Mouse (Mus musculus): ENCODE results near the gene Tshz3.

DNA sequence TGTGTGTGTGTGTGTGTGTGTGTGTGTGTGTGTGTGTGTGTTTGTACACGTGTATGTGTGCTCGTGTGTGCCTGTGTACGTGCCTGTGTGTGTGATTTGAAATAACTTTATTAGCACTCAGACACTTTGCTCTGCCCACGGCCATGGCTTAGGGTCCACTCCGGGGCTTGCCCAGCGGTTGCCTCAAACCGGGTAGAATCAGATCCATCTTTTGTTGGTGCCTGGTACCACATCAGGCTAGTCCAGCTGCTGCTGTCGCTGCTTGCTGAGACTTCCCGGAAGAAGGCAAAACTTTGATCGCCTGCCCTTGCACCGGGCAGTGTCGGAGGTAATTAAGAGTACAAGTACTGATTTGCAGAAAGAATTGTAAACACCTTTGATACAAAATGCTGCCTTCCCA is 12.1 kb downstream of the Tshz3 start:
- TF ChIP-seq POLR2A (IDR thresholded peaks at IDR 0.05; ENCODE audit: control insufficient read depth in 1 of 2, insufficient read depth in 1 of 2, low read depth in 1 of 2, low read length in 2 of 2, poor library complexity in 1 of 2) (no peak), NELFE (IDR thresholded peaks at IDR 0.05; ENCODE audit: low read depth, low read length) (no peak), HCFC1 (IDR thresholded peaks at IDR 0.05; ENCODE audit: low read depth, low read length) (no peak), ZNF384 (IDR thresholded peaks at IDR 0.05; ENCODE audit: low read depth, low read length) (no peak), EP300 (IDR thresholded peaks at IDR 0.05; ENCODE audit: low read depth in 1 of 2, low read length in 2 of 2) (no peak), CTCF (IDR thresholded peaks at IDR 0.05 in 2 of 3, conservative IDR thresholded peaks at IDR 0.05 in 1 of 3; ENCODE audit: control insufficient read depth in 1 of 3, insufficient read depth in 1 of 3, low read depth in 2 of 3, low read length in 3 of 3, poor library complexity in 1 of 3, severe bottlenecking in 1 of 3) (no peak), POLR2AphosphoS5 (IDR thresholded peaks at IDR 0.05; ENCODE audit: borderline replicate concordance, low read depth, low read length) (no peak), RCOR1 (IDR thresholded peaks at IDR 0.05; ENCODE audit: low read depth, low read length) (no peak), TCF12 (IDR thresholded peaks at IDR 0.05; ENCODE audit: low read depth, low read length) (no peak)
